Mouse (Mus musculus) thymus, postnatal 4 days (tissue): ENCODE measurements at regions not wholly inside any gene's neighbourhood (a gene's known extent, or its start where the extent isn't known, plus 50 kb on each side); places are given as distances from the start of the nearest gene placed in this dataset.

Experiments used
- DNase-seq: peaks from one replicate; pipeline ENCODE4 v3.0.0; 2021

DNA sequence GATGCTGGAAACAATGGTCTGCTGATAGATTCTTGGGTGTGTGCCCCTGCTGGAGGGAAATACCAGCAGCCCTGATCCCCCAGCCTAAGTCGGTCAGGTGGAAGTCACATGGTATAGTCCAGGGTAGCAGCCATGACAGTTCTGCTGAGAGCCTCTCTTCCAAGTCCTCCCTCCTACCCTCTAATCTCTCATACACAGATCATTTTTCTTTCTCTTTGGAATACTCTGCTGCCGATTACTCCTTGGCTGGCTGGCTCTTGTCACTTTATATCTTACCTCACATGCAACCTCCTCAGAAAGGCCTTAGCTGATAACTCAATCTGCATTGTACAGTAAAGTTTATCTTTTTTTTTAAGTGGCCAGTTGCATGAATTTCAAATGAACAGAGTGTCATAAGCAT lies 162.5 kb upstream of the Kbtbd8 start:
- no peak for DNase-seq

DNA sequence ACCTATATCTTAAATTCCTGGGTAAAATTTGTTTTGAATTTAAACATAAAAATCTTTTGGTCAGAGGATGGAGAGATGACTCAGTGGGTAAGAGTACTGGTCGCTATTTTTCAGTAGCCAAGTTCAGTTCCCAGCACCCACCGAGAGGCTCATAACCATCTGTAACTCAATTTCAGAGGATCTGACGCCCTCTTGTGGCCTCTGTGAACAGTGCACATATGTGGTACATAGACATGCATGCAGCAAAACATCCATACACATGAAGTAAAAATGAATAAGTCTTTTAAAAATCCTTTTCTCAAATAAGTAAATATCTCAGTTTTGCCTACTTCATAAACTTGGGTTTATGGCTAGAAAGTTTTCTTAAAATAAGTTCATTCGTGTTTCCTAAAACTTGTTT lies 163.4 kb upstream of the Kbtbd8 start:
- DNase-seq: no peak

DNA sequence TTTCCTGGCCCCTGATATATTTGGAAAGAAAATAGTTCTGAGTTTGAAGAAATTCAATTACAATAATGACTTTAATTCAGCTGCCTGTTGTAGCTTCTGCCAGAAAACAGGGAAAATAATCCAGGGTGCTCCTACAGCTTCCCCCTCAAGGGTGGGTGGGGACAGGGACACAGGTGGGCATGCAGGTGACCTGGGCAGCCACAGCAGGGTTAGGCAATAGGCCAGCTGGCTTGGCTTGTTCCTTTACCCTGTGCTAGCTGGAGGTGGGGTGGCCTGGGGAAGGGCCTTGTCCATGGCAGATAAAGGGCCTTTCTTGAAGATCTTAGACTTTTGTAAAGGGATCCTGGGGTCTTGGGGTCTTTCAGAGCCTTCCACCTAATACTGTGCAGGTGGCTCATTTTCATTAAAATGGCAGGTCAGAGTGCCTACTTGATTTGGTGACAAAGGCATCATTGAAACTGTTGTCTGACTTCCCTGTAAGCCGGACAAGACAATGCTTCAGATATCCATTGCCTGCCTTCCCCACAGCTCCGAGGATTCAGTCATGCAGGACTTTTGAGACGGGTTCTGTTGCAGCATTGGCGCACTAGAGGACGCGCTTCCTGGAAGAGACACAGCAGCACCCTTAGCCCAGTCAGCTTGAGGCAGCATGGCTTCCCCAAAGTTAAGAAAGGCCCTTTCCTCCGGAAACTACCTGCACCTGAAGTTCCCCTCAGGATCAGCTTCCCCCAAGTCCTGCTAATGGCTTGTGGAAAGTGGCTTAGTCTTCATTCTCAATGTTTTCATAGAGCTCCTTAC lies 164.9 kb upstream of the Kbtbd8 start:
- no peak for DNase-seq

DNA sequence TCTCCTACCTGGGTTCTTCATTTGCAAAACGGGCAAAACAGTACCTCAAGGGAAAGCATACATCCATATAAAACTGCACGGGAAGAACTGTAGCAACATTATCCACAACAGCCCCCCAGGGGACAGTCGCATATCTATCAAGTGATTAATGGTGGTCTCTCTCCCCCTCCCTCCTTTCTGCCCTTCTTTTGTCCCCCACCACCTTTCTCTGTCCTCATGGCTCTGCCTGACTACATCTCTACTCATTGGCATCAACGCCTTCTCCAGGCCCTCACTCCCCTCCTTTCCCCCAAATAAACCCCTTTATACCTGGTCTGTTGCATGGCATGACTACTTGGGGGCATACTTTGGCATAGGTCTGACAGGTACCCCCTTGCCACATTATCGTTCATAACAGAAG lies 166.1 kb upstream of the Kbtbd8 start:
- DNase-seq: no peak

DNA sequence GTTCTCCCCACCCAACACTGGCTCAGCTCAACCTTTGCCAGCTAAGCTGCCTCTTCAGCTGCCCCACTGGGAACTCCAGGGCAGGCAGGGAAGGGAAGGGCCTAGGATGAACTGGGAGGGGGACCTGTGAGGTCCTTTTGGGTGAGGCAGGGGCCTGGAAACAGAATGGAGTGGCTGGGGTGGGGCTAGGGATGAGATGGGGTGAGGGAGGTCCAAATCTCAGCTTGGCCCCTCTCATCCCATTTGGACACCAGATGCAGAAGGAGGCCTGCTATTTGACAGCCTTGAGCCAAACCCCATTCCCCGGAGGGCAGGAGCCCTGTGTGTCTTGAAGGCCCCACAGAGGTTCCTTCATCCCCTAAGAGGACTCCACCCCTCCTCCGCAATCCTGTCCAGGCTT lies 166.7 kb upstream of the Kbtbd8 start:
- DNase-seq: no peak

DNA sequence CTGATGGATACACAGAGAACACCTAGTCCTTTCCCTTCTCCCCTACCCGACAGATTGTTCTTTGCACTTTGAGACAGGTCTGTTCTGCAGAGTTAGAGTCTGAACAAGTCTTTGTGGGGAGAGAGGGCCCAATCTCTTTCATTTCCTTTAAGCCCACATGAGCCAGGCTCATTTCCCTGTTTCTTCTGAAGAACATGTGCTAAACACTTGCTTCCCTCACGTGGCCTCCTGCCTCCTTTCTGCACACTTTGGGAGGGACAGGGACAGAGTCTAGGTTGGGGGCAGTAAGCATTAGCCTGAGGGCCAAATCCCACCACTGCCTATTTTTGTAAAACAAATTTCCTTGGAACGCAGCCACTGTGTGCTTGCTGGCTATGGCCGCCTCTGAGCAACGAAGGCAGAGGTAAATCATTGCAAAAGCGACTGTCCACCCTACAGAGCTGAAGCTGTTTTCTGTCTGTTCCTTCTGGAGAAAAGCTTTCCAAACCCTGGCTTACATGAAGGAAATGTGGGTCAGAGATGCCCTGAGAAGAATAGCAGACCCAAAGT lies 170.6 kb upstream of the Kbtbd8 start:
- DNase-seq: no peak

DNA sequence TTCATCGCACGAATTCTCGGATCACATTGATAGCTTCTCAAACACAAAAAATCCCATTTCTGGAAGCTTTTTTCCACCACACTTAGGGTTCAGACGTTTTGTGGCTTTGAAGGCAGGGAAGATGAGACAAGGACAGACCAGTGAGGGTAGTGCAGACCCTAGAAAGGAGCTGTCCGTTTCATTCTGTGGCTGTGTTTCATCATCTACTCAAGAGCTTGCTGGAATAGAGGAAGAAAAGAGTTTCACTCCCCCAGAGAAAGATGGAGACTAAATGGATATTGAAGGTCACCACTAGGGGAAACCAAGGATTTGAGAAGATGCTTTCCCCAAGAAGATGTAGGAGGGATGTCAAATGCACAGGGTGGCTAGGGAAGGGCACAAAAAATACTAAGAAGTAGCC lies 171.3 kb upstream of the Kbtbd8 start:
- DNase-seq: no peak

DNA sequence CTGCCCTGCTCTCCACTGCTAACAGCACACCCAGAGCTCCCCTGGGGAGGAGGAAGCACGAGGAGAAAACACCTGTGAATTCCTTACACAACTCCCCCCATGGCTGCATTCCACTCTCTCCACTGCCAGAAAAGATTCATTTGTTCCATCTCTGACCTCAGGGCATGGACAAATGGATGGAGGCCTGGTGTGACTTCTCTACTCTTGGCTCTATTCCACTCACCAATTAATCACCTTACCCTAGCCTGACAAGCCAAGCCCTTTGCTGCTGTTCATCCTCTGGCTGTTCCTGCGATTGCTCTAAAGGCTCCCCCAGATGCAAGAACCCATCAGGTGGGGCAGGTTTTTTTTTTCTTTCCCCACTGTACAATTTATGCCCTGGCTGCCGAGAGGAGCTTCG lies 172.8 kb upstream of the Kbtbd8 start:
- DNase-seq: no peak

DNA sequence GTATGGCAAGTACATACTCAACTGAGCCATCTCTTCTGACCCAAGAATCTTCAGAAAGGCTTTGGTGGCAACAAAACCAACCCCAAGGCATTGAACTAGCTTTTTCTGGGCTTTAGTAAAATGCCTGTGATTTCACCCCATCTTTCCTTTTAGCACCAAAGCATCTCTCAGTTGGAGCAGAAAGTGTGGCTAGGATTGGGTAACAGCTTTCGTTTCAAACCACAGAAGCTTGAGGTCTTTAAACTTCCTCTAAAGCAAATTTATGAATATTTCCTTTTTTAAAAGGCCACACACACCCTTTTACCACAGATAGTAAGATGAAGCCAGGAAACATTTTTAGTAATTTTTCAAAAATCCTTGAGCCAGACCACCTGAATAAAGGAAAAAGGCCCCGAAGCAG lies 178.1 kb upstream of the Kbtbd8 start:
- DNase-seq: no peak

DNA sequence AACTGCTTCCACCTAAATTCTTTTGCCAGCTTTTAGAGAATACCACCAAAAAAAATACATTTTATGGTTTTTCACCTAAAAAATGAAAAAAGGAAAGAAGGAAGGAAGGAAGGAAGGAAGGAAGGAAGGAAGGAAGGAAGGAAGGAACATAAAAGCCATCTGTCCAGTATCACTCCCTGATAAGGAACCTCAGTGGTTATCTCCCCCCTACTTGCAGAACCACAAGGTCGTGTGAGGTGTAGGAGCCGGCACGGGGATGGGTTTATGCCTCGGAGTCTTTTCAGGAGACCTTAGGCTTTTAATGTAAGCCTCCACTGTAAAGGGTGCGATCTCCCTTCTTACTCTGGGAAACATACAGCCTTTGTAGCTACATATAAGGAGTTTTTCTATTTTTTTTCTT lies 180.8 kb upstream of the Kbtbd8 start:
- no peak for DNase-seq

DNA sequence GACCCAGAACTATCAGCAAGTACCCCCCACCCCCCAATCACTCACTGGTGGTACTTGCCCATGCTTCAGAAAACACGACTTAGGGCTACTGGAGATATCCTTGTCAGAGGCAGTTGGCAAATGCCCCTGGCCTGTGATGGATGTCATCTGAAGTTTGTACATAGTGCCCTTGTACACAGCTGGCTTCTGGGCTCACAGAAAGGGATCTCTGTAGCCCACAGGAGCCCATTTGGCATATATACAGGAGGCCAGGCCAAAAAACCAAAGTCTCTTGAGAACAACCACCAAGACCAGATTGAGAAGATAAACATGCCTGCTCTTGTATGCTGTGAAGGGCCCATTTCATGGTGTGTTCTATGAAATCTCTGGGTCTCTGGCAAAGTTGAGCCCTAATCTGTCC lies 181.3 kb upstream of the Kbtbd8 start:
- no peak for DNase-seq

DNA sequence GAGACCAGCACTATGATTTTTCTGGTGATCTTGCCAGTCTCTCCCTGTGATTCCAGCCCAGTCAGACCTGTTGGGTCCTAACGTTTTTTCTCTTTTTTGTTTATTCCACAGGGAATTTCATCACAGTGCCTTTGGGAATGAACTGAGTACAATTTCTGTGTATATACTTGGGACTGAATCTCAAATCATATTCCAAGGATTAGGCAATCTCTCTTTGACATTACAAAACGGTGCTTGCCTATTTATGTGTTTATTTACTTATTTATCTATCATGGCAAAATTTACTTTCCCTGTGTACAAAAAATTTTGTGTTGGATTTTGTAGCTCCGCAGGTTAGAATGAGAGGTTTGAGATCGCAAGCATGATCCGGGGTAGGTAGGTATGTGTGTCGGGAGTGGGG lies 189.2 kb upstream of the Kbtbd8 start:
- no peak for DNase-seq

DNA sequence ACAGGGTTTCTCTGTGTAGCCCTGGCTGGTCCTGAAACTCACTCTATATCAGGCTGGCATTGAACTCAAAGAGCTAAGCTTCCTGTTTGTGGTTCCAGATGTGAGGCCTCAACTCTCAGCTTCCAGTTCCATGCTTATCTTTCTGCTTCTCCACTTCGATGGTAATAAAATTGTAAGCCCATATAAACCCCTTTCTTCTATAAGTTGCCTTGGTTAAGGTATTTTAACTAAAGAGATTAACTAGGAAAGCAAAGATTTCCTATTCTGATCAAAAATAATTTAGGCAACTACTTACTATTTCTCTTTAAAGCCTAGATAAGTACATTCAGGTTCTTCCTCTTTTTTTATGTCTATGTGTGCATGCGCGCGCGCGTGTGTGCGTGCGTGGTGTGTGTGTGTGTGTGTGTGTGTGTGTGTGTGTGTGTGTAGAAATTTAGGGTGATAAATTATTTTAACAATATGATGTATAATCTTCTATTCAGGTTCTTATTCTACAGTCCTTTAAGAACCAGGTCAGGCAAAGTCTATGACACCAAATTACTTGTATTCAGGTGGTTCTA lies 190.3 kb upstream of the Kbtbd8 start:
- no peak for DNase-seq

DNA sequence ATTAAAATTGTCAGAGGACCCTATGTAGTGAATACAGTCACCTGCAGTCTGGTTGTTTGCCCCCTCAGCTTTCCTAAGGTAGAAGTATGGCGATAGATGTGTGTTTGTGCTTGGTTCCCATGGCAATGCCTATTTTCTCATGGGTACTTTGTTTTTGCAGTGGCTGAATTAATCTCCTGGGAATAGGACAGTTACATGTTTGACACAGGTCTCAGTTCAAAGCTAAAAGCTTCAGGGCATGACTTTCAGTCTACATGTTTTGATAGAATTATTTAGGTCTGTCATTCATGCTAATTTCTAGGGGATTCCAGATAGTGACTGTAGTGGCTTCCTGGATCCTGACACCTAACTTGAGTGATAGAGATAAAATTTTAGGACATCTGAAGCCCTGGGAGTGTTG lies 191.6 kb upstream of the Kbtbd8 start:
- DNase-seq: no peak

DNA sequence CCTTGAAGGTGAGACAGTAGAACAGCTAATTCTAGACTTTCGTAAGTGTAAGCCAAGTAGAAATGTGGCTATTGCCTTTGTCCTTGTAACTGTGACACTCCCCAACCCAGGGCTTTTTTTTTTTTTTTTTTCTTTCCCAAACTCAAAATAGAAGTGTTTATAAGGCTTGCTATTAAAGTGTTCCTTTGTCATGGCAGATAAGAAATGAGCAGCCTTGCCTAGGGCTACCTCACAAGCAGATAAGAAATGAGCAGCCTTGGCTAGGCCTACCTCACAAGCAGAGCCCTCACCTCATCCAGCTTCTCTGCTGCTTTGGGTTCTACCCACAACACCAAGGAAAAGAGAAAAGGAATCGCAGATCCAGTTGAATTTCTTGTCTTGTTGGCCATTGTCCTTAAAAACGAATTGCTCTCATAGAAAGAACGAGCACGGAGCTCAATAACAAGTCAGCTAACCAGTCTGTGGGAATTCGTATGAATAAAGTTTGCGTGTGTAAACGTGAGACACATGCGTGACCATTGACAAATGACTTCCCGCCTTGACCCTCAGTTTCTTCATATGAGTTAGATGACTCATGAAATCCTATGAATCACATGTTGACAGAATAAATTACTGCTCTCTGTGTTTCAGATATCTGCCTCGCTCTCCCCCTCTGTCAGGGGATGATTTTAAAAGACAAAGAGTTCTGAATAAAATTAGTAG lies 192.6 kb upstream of the Kbtbd8 start:
- DNase-seq: no peak

DNA sequence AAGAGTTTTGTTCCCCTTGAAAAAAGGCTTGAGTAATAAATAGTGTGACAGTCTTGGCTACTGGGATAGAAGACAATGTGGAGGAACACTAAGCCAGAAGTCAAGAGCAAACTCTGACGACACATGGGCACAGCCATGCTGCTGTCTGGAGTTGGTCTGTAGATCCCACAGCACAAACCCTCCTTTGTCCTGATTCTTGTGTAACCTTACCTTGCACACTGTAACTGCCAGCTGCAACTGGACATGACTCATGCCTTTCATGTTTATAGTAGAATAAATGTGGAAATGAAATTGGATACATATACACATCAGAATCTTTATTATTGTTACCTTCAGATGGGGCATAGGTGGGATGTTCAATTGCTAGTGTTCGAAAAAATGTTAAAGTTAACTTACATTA lies 195.3 kb upstream of the Kbtbd8 start:
- DNase-seq: no peak

DNA sequence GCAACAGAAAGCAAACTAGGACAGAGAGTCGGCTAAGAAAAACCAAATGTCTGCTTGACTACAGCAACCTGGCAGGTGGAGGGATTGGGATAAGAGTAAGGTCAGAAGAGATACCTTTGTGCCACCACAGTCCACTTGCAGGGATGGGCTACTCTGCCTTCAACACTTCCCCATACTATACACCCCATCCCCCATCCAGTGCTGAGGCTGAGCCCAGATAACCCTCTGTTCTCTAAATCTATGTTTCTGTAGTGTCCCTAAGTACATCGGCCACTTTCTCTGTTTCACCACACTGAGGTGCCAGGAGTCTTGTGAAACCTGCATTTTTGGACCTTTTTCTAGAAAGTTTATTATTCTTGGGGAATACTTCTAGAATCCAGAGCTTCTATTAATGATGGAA lies 196.3 kb upstream of the Kbtbd8 start:
- DNase-seq: no peak

DNA sequence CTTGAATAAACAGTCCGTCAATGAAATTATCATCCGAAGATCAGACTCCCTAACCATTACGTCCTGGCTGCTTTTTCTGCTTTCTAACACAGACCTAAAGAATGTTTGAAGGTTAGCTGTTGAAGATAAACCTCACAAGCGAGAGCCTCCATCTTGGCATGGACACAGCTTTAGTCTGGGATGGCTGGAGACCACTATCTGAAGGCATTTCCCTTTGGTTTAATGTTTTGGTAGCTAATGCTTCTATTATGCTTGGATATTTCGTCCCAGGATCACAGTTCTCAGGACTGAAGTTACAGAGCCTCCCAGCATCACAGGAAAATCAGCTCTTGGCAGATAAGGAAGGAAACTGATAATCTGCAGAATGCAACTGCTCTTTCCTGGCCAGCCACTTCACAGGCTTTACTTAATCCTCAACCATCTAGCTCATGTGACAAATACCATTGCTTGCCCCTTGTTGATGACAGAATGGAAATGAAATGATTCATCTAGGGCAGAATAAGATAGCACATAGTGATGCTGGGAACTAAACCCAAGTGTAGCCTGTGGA lies 197.8 kb upstream of the Kbtbd8 start:
- DNase-seq: no peak

DNA sequence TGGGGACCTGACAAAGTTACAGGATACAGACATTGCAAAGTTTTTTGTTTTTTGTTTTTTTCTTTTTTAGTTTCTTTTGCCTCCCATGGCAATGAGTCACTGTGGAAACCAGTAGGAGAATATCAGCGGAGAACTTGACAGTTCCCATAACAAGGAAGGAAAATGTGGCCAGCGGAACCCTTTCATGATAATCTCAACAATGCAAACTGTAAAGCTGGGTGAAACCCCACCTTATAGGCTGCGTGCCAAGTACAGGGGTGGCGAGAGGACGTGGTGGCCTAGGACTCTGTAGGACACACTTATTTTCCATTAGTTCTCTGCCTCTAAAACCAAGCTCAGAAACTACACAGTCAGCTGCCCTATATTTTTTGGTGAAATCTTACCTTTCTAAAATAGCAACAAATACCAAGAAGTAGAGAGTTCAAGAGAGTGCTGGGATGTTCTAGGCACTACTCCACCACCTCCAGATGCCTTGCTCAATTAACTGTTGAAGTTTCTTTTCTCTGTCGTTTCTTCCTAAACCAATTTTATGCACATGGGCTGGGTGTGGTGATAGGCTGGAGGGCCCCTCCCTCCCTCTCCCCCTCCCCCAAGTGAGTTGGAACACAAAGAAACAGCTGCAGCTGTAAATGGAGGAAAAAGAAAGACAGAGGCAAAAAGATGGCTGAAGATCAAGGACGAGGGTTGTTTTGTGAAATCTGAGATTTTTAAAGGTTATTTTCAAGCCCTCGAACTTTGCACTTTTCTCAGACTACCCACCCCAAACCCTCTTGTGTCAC lies 201.0 kb upstream of the Kbtbd8 start:
- DNase-seq: no peak

DNA sequence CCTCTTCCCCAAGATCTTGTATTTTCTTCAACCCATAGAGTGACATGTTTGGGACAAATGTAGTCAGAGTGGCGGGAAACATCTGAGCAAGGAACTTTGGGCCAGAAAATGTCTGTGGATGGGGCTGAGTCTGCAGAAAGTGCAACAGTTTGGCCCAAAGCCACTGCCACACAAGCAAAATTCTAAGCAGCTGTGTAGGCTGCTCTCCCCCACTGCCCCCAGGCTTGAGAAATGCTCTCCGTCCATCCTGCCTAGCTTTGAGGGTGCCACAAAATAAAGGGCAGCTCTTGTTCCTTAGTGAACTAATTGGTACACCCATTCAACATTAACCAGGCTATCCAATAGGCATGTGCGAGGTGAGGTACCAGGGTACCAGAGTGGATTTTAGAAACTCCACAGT lies 205.2 kb upstream of the Kbtbd8 start:
- DNase-seq: no peak

DNA sequence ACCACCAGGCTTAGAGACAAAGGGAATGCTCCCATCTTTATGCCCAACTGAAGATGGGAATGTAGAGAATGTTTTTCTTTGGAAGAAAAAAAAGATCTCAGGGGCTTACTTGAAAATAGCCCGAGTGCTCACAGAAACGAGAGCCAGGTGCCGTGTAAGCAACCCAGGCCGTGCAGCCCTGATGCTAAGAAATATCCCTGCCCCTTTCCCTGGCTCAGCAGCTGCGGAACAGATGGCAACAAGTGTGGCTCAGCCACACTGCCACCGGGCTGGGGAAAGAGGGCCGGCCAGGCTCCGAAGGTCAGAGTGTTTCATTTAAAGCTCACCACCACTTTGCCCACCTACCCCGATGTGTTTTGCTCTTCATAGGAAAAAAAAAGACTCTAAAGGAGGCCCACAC lies 205.7 kb upstream of the Kbtbd8 start:
- no peak for DNase-seq

DNA sequence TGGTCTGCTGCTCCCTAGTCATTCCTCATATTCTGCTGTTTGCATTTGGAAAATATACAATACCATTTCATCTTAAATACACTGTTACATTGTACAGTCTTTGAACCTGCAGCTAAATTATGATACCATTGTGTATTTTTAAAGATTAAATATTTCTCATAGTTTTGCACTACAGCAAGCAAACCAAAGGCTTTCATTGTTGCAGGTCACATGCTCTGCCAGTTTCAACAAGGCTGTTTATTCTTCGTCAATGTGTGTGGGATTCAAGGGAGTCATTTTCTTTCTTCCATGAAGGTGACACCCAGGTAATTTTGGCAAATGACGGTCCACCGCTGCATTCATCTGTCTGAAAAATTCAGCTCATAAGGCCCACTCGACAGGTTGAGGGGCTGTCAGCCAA lies 200.9 kb upstream of the Lrig1 start:
- no peak for DNase-seq

DNA sequence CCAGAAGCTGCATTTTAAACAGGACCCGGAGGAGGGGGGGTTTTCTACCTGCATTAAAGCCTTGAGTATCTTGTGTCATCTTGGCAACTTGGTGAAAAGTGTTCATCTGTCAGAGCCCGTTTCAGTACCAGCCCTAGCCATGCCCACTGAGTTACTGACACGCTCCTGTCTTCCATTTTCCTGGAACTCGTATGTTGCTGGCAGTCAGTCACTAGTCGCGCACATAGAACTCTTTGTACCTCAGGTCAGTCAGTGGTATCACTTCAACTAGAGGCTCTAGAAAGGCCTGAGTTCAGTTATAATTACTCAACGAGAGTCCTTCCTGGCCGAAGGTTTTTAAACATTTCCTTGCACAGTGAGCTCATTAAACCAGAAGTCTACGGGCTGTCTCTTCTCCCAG lies 198.9 kb upstream of the Lrig1 start:
- DNase-seq: no peak
